In genomic region chr10:121364306-121364705, GRCm38 (mm10) we compare ENCODE assay signal across 8 mouse cellular contexts. TPM values are rescaled to one million over a fixed set of nuclear protein-coding genes. Genes with fewer than 3 reads are reported as not detected.
DNase-seq lines count a peak whose midpoint lies in the region; ATAC-seq and TF ChIP-seq lines count a peak whose summit lies in the region.

No protein-coding gene starts in this region.

- TF ChIP-seq CTCF in left cerebral cortex, adult 2 months (IDR thresholded peaks at IDR 0.05): no peak

- H3K4me1 ChIP-seq in intestine, embryonic 15.5 days (replicated peaks): peaks cover 13% of the 10 kb centered on the region
- peaks cover 16% of the 10 kb centered on the region for H3K4me1 ChIP-seq in midbrain, embryonic 16.5 days (ENCODE audit: control insufficient read depth, insufficient read depth, low read length)

- no peak overlapping the region for H3K9ac ChIP-seq in intestine, embryonic 15.5 days
- H3K9ac ChIP-seq in midbrain, embryonic 16.5 days (ENCODE audit: low read depth, low read length): peak overlapping the region; percentile 83; the same call in 1 of the 2 replicates

- no peaks in the 10 kb centered on the region for H3K9me3 ChIP-seq in intestine, embryonic 15.5 days
- no peaks in the 10 kb centered on the region for H3K9me3 ChIP-seq in midbrain, embryonic 16.5 days (replicated peaks; ENCODE audit: control insufficient read depth, low read length, poor library complexity, severe bottlenecking)

- 29% methylated on average over 15 of the region's 15 CpGs for WGBS in intestine, embryonic 15.5 days
- WGBS in midbrain, embryonic 16.5 days: 33% methylated on average over 15 of the region's 15 CpGs

- DNase-seq in left cerebral cortex, adult 2 months (ENCODE audit: extremely low spot score in 1 of 2, low spot score in 2 of 2): no peak
- no peak for DNase-seq in left cerebral cortex, postnatal 10 days (ENCODE audit: extremely low spot score in 1 of 2, low spot score in 2 of 2)
- peak; percentile 20 to 28 for DNase-seq in cerebellum, postnatal 25 days
- DNase-seq in adrenal gland, adult 2 months: no peak
- no peak for DNase-seq in left cerebral cortex, postnatal 4 days
- DNase-seq in thymus, postnatal 36 days: no peak

- peak overlapping the region; percentile 82 for H3K4me3 ChIP-seq in left cerebral cortex, adult 2 months
- peak overlapping the region; percentile 90 for H3K4me3 ChIP-seq in intestine, embryonic 15.5 days (replicated peaks)
- H3K4me3 ChIP-seq in midbrain, embryonic 16.5 days (ENCODE audit: low read depth, low read length): peak overlapping the region; percentile 81

- ATAC-seq in intestine, embryonic 15.5 days: peak; percentile 6; the same call in 1 of the 2 replicates
- peak; percentile 15; the same call in 1 of the 2 replicates for ATAC-seq in midbrain, embryonic 16.5 days

- H3K36me3 ChIP-seq in intestine, embryonic 15.5 days: no peaks in the 10 kb centered on the region
- H3K36me3 ChIP-seq in midbrain, embryonic 16.5 days (ENCODE audit: control insufficient read depth, insufficient read depth, low read length): no peaks in the 10 kb centered on the region

- no peaks in the 10 kb centered on the region for H3K27me3 ChIP-seq in intestine, embryonic 15.5 days (replicated peaks)
- H3K27me3 ChIP-seq in midbrain, embryonic 16.5 days (ENCODE audit: control insufficient read depth, insufficient read depth, low read depth, low read length): no peaks in the 10 kb centered on the region

- intact Hi-C loops in left cerebral cortex, adult 2 months (cut with DNase I): no loop called here
- intact Hi-C loops in left cerebral cortex, postnatal 10 days (cut with DNase I): no loop called here
- intact Hi-C loops in left cerebral cortex, postnatal 4 days (cut with DNase I): no loop called here

- H3K4me2 ChIP-seq in intestine, embryonic 15.5 days (replicated peaks): peak overlapping the region; percentile 64
- H3K4me2 ChIP-seq in midbrain, embryonic 16.5 days (ENCODE audit: low read length): peak overlapping the region; percentile 73

- peak overlapping the region; percentile 68 for H3K27ac ChIP-seq in left cerebral cortex, adult 2 months
- H3K27ac ChIP-seq in intestine, embryonic 15.5 days: no peak overlapping the region
- no peak overlapping the region for H3K27ac ChIP-seq in midbrain, embryonic 16.5 days (ENCODE audit: low read length)

RNA-seq across cellular contexts. Expression of gene Gns, which starts 0.6 kb away (rescaled TPM):
- total RNA-seq in left cerebral cortex, adult 2 months (2021): 10 to 100 TPM; 82.3 to 86.4 TPM
- 10 to 100 TPM; 72.8 to 73.7 TPM for total RNA-seq in left cerebral cortex, postnatal 10 days (2021)
- polyA plus RNA-seq in intestine, embryonic 15.5 days (2015; fragmentation: Nextera tagmentation; extraction: Ambion mirVana): 41.4 and 42.4 TPM in 2 replicates
- 38.3 and 38.6 TPM in 2 replicates for polyA plus RNA-seq in midbrain, embryonic 16.5 days (2015; fragmentation: Nextera tagmentation; extraction: Ambion mirVana)
- total RNA-seq in adrenal gland, adult 2 months (2021): 100 to 1,000 TPM; 169 to 240 TPM
- polyA plus RNA-seq in adrenal gland, adult 2 months (2012; rRNA removed): 657 and 731 TPM in 2 replicates
- 10 to 100 TPM; 61.0 to 67.6 TPM for total RNA-seq in left cerebral cortex, postnatal 4 days (2021)

RNA-seq across cellular contexts. Expression of gene Tbc1d30, which starts 13.2 kb away (rescaled TPM):
- total RNA-seq in left cerebral cortex, adult 2 months (2021): 10 to 100 TPM; 88.1 to 91.0 TPM
- total RNA-seq in left cerebral cortex, postnatal 10 days (2021): 10 to 100 TPM; 63.8 to 67.1 TPM
- 3.5 and 4.5 TPM in 2 replicates for polyA plus RNA-seq in intestine, embryonic 15.5 days (2015; fragmentation: Nextera tagmentation; extraction: Ambion mirVana)
- 14.7 and 15.1 TPM in 2 replicates for polyA plus RNA-seq in midbrain, embryonic 16.5 days (2015; fragmentation: Nextera tagmentation; extraction: Ambion mirVana)
- total RNA-seq in adrenal gland, adult 2 months (2021): 1 to 10 TPM; 2.9 to 8.7 TPM
- polyA plus RNA-seq in adrenal gland, adult 2 months (2012; rRNA removed): 0.57 and 1.5 TPM in 2 replicates
- total RNA-seq in left cerebral cortex, postnatal 4 days (2021): 10 to 100 TPM; 64.4 to 66.5 TPM

Comparison
In these comparisons a context has a peak if more than half of its experiments do, and no peak if none do; other contexts are left out.
1. DNase-seq: peak in cerebellum, postnatal 25 days (2 of 2); none in left cerebral cortex, adult 2 months (0 of 2), left cerebral cortex, postnatal 10 days (0 of 2), adrenal gland, adult 2 months (single experiment), left cerebral cortex, postnatal 4 days (single experiment) and thymus, postnatal 36 days (0 of 2).
2. RNA of gene Tbc1d30, which starts 13.2 kb away (total RNA-seq): 88.1 to 91.0 TPM in left cerebral cortex, adult 2 months, 63.8 to 67.1 TPM in left cerebral cortex, postnatal 10 days and 64.4 to 66.5 TPM in left cerebral cortex, postnatal 4 days; 2.9 to 8.7 TPM in adrenal gland, adult 2 months; every median in the first group is over 4 times any median in the second.
3. Peak in every context shown above with its lines, with median percentiles within 50 percentile points of each other: H3K4me3 ChIP-seq.